Mouse (Mus musculus) small intestine, adult 2 months (tissue): ENCODE results near the gene Ppil6.

Source experiments
- CTCF ChIP-seq: fragments of 200-500 bp; IDR thresholded peaks from 2 replicates; pipeline ENCODE4 v1.5.1; 2012; ENCODE audit warnings: low read depth, mild to moderate bottlenecking, control low read depth, inconsistent platforms, low read length, moderate library complexity, mixed read lengths; ENCODE audit not compliant: insufficient replicate concordance, insufficient read length; ENCODE audit errors: extremely low read depth
- POLR2A ChIP-seq: fragments of 200-500 bp; IDR thresholded peaks from 2 replicates; pipeline ENCODE4 v1.6.1; 2012; ENCODE audit warnings: low read depth, mild to moderate bottlenecking, control low read depth, inconsistent platforms, low read length, moderate library complexity

DNA sequence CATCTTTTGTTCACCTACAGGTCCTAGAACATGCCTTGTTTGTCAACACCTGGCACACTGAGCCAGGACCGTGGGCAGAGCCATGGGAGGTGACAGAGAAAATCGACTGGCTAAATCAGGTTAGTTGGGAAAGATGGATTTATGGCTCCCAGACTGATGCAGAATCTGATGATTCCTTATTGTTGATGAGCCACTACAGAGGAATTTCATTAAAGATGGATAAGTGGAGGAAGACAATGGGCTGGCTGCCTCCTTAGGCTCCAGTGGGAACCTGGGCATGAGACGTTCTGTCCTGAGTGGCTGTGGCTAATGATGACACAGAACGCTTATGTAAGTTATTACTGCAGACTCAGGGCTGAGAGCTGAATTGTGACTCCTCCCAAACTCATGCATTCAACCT is 63.5 kb downstream of the Ppil6 start:
- no peak for TF ChIP-seq POLR2A
- no peak for TF ChIP-seq CTCF
